Comparison of ENCODE assay signal across 8 mouse cellular contexts in the genomic region with DNA sequence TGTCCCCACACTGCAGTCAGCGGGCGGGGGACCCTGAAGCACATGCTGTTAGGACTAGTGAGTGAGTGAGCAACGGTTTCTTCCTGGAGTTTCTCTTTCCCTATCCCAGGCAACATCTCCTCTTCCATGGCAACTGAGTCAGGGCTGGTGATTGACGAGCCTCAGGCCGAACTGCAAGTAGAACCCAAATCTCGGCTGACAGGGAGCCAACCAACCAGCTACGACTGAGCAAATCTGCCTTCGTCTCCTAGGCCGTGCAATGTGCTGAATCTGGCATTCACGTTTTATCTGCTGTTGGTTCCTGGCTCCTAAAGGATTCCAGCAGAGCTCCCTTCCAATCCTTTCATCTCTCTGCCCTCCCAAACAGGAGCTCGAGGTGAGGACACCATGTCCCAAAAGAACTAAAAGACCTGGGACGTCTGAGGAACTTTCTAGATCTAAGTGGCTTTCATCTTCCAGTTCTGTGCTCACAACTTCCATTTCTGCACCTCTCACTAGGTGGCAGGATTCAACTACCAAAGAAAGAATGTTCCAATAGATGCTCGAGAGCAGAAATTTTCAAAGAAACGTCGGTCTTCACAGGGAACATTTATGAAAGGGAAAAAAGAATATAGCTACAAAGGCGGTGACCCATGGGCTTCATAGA. TPM values are rescaled to one million over a fixed set of nuclear protein-coding genes. Genes with fewer than 3 reads are reported as not detected.
DNase-seq lines count a peak whose midpoint lies in the region; ATAC-seq and TF ChIP-seq lines count a peak whose summit lies in the region.
"Had no signal": no experiment of that assay in that cellular context is flagged by ENCODE, and none has a peak within 500 bp of the region (broad histone marks: within the 10 kb centered on the region; RNA-seq: fewer than 3 reads in every experiment).

No protein-coding gene starts in this region.

- 0 out of 2 replicates have a peak overlapping the region, but pooled peaks have one; percentile 14 for H3K9ac ChIP-seq in kidney, embryonic 15.5 days
- H3K9ac ChIP-seq in limb, embryonic 14.5 days (ENCODE audit: low read depth, low read length, severe bottlenecking) = no peak overlapping the region

- H3K4me3 ChIP-seq in thymus, adult 2 months (ENCODE audit: control insufficient read depth, insufficient read depth, low read length) = no peak overlapping the region
- H3K4me3 ChIP-seq in kidney, embryonic 15.5 days (replicated peaks) = peak overlapping the region; percentile 14
- H3K4me3 ChIP-seq in limb, embryonic 14.5 days (replicated peaks; ENCODE audit: low read length) = no peak overlapping the region
- H3K4me3 ChIP-seq: erythroblast, embryonic 14.5 days had no signal

- peak; percentile 22 for DNase-seq in thymus, adult 2 months
- no peak for DNase-seq in thymus, adult 18-20 months
- peak; percentile 25 for DNase-seq in adrenal gland, adult 8-10 months
- DNase-seq in heart, adult 18-20 months = peak; percentile 76 to 83
- peak; percentile 72 for DNase-seq in limb, embryonic 14.5 days (ENCODE audit: low spot score)
- DNase-seq in right cerebral cortex, postnatal 14 days = peak; percentile 10

- H3K36me3 ChIP-seq in thymus, adult 2 months (ENCODE audit: control insufficient read depth, insufficient read depth, low read length) = no peaks in the 10 kb centered on the region
- H3K36me3 ChIP-seq in kidney, embryonic 15.5 days = no peaks in the 10 kb centered on the region
- H3K36me3 ChIP-seq in limb, embryonic 14.5 days (ENCODE audit: control insufficient read depth, insufficient read depth, low read length) = no peaks in the 10 kb centered on the region

- H3K4me1 ChIP-seq in thymus, adult 2 months (replicated peaks; ENCODE audit: control insufficient read depth, insufficient read depth, low read length) = no peaks in the 10 kb centered on the region; the same call in 1 of the 2 replicates
- peaks cover 23% of the 10 kb centered on the region for H3K4me1 ChIP-seq in kidney, embryonic 15.5 days
- peaks cover 9% of the 10 kb centered on the region for H3K4me1 ChIP-seq in limb, embryonic 14.5 days (ENCODE audit: control insufficient read depth, insufficient read depth, low read length)

- no peak for ATAC-seq in kidney, embryonic 15.5 days (replicated peaks; ENCODE audit: low FRiP score)
- no peak for ATAC-seq in limb, embryonic 14.5 days (ENCODE audit: low FRiP score, low read depth)

- WGBS in thymus, adult 2 months = 53% methylated on average over 16 of the region's 16 CpGs
- 47% methylated on average over 16 of the region's 16 CpGs for WGBS in kidney, embryonic 15.5 days
- 36% methylated on average over 16 of the region's 16 CpGs for WGBS in limb, embryonic 14.5 days

- no peak for TF ChIP-seq CTCF in thymus, adult 2 months (IDR thresholded peaks at IDR 0.05; ENCODE audit: borderline replicate concordance, control insufficient read depth, extremely low read depth, insufficient read depth, low read length, poor library complexity)

- H3K4me2 ChIP-seq in kidney, embryonic 15.5 days = peak overlapping the region; percentile 38
- no peak overlapping the region for H3K4me2 ChIP-seq in limb, embryonic 14.5 days (replicated peaks; ENCODE audit: low read depth, low read length, severe bottlenecking)

- no peak overlapping the region for H3K27ac ChIP-seq in thymus, adult 2 months (ENCODE audit: control insufficient read depth, insufficient read depth, low read length)
- H3K27ac ChIP-seq in kidney, embryonic 15.5 days = no peak overlapping the region
- H3K27ac ChIP-seq in limb, embryonic 14.5 days (replicated peaks; ENCODE audit: low read depth, low read length) = no peak overlapping the region

- TF ChIP-seq POLR2A in thymus, adult 2 months (IDR thresholded peaks at IDR 0.05; ENCODE audit: control insufficient read depth, extremely low read depth, insufficient read depth, low read length, poor library complexity) = no peak
- no peak for TF ChIP-seq POLR2A in limb, embryonic 14.5 days (IDR thresholded peaks at IDR 0.05; ENCODE audit: borderline replicate concordance, extremely low read depth, insufficient read depth, insufficient read length)

- no peaks in the 10 kb centered on the region for H3K9me3 ChIP-seq in kidney, embryonic 15.5 days (replicated peaks)
- no peaks in the 10 kb centered on the region for H3K9me3 ChIP-seq in limb, embryonic 14.5 days (ENCODE audit: control insufficient read depth, low read length)

- H3K27me3 ChIP-seq in thymus, adult 2 months (ENCODE audit: control insufficient read depth, insufficient read depth, low read length) = peaks cover 4% of the 10 kb centered on the region; the same call in 1 of the 2 replicates
- peaks cover 3% of the 10 kb centered on the region; the same call in 1 of the 2 replicates for H3K27me3 ChIP-seq in kidney, embryonic 15.5 days
- no peaks in the 10 kb centered on the region for H3K27me3 ChIP-seq in limb, embryonic 14.5 days (ENCODE audit: control insufficient read depth, insufficient read depth, low read length)

RNA-seq across cellular contexts. Expression of a gene that starts 1.6 kb away (rescaled TPM):
- 6.7 and 8.7 TPM in 2 replicates for polyA plus RNA-seq in thymus, adult 2 months (2012; rRNA removed)
- total RNA-seq in adrenal gland, adult 8-10 months (2022) = 10 to 100 TPM; 13.8 to 31.8 (median 20.3) TPM
- total RNA-seq in heart, adult 18-20 months (2021) = 10 to 100 TPM; 73.4 to 88.1 TPM
- polyA plus RNA-seq in kidney, embryonic 15.5 days (2015; fragmentation: Nextera tagmentation; extraction: Ambion mirVana) = 8.3 and 11.5 TPM in 2 replicates
- 4.2 and 5.4 TPM in 2 replicates for polyA plus RNA-seq in limb, embryonic 14.5 days (2012; rRNA removed)
- polyA plus RNA-seq in limb, embryonic 14.5 days (2014; fragmentation: Nextera tagmentation; extraction: Ambion mirVana) = 6.3 and 6.8 TPM in 2 replicates
- polyA plus RNA-seq: erythroblast, embryonic 14.5 days had no signal

RNA-seq across cellular contexts. Expression of a gene that starts 32.9 kb away (rescaled TPM):
- 30.2 and 34.0 TPM in 2 replicates for polyA plus RNA-seq in thymus, adult 2 months (2012; rRNA removed)
- 100 to 1,000 TPM in 2 of 4 experiments, 10 to 100 TPM in 2; 70.8 to 195 (median 124) TPM for total RNA-seq in adrenal gland, adult 8-10 months (2022)
- 10 to 100 TPM; 26.5 to 34.2 TPM for total RNA-seq in heart, adult 18-20 months (2021)
- 68.5 and 72.6 TPM in 2 replicates for polyA plus RNA-seq in kidney, embryonic 15.5 days (2015; fragmentation: Nextera tagmentation; extraction: Ambion mirVana)
- 97.5 and 175 TPM in 2 replicates for polyA plus RNA-seq in limb, embryonic 14.5 days (2012; rRNA removed)
- polyA plus RNA-seq in limb, embryonic 14.5 days (2014; fragmentation: Nextera tagmentation; extraction: Ambion mirVana) = 110 TPM in 2 replicates

Comparison
In these comparisons a context has a peak if more than half of its experiments do, and no peak if none do; other contexts are left out.
1. DNase-seq: peak in thymus, adult 2 months (single experiment), adrenal gland, adult 8-10 months (single experiment), heart, adult 18-20 months (2 of 2), limb, embryonic 14.5 days (single experiment) and right cerebral cortex, postnatal 14 days (single experiment); none in thymus, adult 18-20 months (0 of 2).